Comparison of ENCODE assay signal across 14 mouse cellular contexts in genomic region chr6:77724042-77724951, GRCm38 (mm10).
A peak's percentile ranks its signal among the peaks of the same experiment; 100 is the strongest.
DNase-seq lines count a peak whose midpoint lies in the region; ATAC-seq and TF ChIP-seq lines count a peak whose summit lies in the region.
"Had no signal": no experiment of that assay in that cellular context is flagged by ENCODE, and none has a peak within 500 bp of the region (broad histone marks: within the 10 kb centered on the region; RNA-seq: fewer than 3 reads in every experiment).

No protein-coding gene starts in this region.

- TF ChIP-seq CTCF in left cerebral cortex, adult 2 months (IDR thresholded peaks at IDR 0.05), result no peak
- no peak for TF ChIP-seq CTCF in hindbrain, postnatal 0 days (IDR thresholded peaks at IDR 0.05; ENCODE audit: low read depth)

- H3K27ac ChIP-seq in left cerebral cortex, adult 2 months, result peak overlapping the region; percentile 24; the same call in 1 of the 2 replicates
- 0 out of 2 replicates have a peak overlapping the region, but pooled peaks have one; percentile 12 for H3K27ac ChIP-seq in hindbrain, postnatal 0 days
- H3K27ac ChIP-seq: embryonic facial prominence, embryonic 13.5 days; heart, embryonic 15.5 days; midbrain, embryonic 12.5 days had no signal

- ATAC-seq in hindbrain, postnatal 0 days, result peak; percentile 74
- ATAC-seq: intestine, postnatal 0 days; liver, postnatal 0 days had no signal

- no peak overlapping the region for H3K4me3 ChIP-seq in left cerebral cortex, adult 2 months
- H3K4me3 ChIP-seq in hindbrain, postnatal 0 days (ENCODE audit: low read length), result no peak overlapping the region
- H3K4me3 ChIP-seq: embryonic facial prominence, embryonic 13.5 days; heart, embryonic 15.5 days; midbrain, embryonic 12.5 days had no signal

- WGBS in hindbrain, postnatal 0 days, result 43% methylated on average over 5 of the region's 5 CpGs

- no peak overlapping the region for H3K9ac ChIP-seq in hindbrain, postnatal 0 days (replicated peaks; ENCODE audit: low read length)
- H3K9ac ChIP-seq: embryonic facial prominence, embryonic 13.5 days; heart, embryonic 15.5 days; liver, postnatal 0 days; midbrain, embryonic 12.5 days had no signal

- intact Hi-C loops in left cerebral cortex, adult 2 months (cut with DNase I), result no loop called here

- no peaks in the 10 kb centered on the region for H3K9me3 ChIP-seq in hindbrain, postnatal 0 days (ENCODE audit: low read length)
- H3K9me3 ChIP-seq: embryonic facial prominence, embryonic 13.5 days; heart, embryonic 15.5 days; midbrain, embryonic 12.5 days had no signal

- no peaks in the 10 kb centered on the region for H3K36me3 ChIP-seq in hindbrain, postnatal 0 days (ENCODE audit: insufficient read depth, low read length)
- H3K36me3 ChIP-seq: embryonic facial prominence, embryonic 13.5 days; heart, embryonic 15.5 days; midbrain, embryonic 12.5 days had no signal

- no peaks in the 10 kb centered on the region for H3K27me3 ChIP-seq in hindbrain, postnatal 0 days (ENCODE audit: insufficient read depth, low read length)
- H3K27me3 ChIP-seq: embryonic facial prominence, embryonic 13.5 days; heart, embryonic 15.5 days; midbrain, embryonic 12.5 days had no signal

- no peak overlapping the region for H3K4me2 ChIP-seq in hindbrain, postnatal 0 days (ENCODE audit: low read depth, low read length)
- H3K4me2 ChIP-seq: embryonic facial prominence, embryonic 13.5 days; heart, embryonic 15.5 days; midbrain, embryonic 12.5 days had no signal

- peaks cover 8% of the 10 kb centered on the region; the same call in 1 of the 2 replicates for H3K4me1 ChIP-seq in hindbrain, postnatal 0 days (ENCODE audit: insufficient read depth, low read length)
- H3K4me1 ChIP-seq: heart, embryonic 15.5 days had no signal

- DNase-seq in cerebellum, adult 11-12 months, result peak; percentile 10
- DNase-seq in cerebellum, adult 11 months, result no peak
- no peak for DNase-seq in left cerebral cortex, adult 2 months (ENCODE audit: extremely low spot score in 1 of 2, low spot score in 2 of 2)
- no peak for DNase-seq in left cerebral cortex, adult 8-10 months (ENCODE audit: low spot score in 2 of 2)
- peak; percentile 25 for DNase-seq in Muller cell, postnatal 12 days (ENCODE audit: inconsistent ontology term)
- DNase-seq in hindbrain, postnatal 0 days (ENCODE audit: low spot score), result peak; percentile 77
- no peak for DNase-seq in c-Kit-positive CD71-positive TER-119-positive erythroid progenitor cells, embryonic 14.5 days (ENCODE audit: low spot score)
- DNase-seq in embryo, embryonic 11 days, result no peak
- DNase-seq: gastrocnemius, postnatal 10 days; liver, postnatal 0 days had no signal

Comparison
In these comparisons a context has a peak if more than half of its experiments do, and no peak if none do; other contexts are left out.
1. DNase-seq: peak in cerebellum, adult 11-12 months (single experiment), Muller cell, postnatal 12 days (single experiment) and hindbrain, postnatal 0 days (single experiment); none in cerebellum, adult 11 months (single experiment), left cerebral cortex, adult 2 months (0 of 2), left cerebral cortex, adult 8-10 months (0 of 2), c-Kit-positive CD71-positive TER-119-positive erythroid progenitor cells, embryonic 14.5 days (single experiment) and embryo, embryonic 11 days (single experiment).